Comparison of ENCODE assay signal across 28 mouse cellular contexts in the genomic region with DNA sequence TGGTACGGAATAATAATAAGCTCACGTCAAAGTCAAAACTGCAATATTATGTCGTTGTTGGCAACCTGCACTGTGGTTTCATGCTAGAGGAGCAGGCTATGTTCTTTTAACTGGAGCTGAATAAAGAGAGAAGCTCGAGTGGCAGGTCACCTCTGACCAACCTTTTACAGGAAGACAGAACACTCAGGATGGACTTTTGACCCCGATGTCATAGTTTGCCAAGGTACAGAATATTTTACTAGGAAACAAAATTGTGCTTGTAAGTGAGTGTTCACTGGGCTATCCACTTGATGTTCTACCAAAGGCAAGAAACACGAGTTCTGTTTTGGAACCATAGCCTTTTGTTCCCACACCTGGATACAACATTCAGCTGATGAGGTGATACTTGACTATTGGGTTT.
"Had no signal": no experiment of that assay in that cellular context is flagged by ENCODE, and none has a peak within 500 bp of the region (broad histone marks: within the 10 kb centered on the region; RNA-seq: fewer than 3 reads in every experiment).

No protein-coding gene starts in this region.

- ATAC-seq: forebrain, embryonic 13.5 days; forebrain, embryonic 14.5 days; forebrain, embryonic 15.5 days; forebrain, embryonic 16.5 days; forebrain, postnatal 0 days had no signal

- H3K36me3 ChIP-seq: embryonic facial prominence, embryonic 10.5 days; embryonic facial prominence, embryonic 12.5 days; embryonic facial prominence, embryonic 13.5 days; embryonic facial prominence, embryonic 15.5 days; forebrain, embryonic 10.5 days; forebrain, embryonic 12.5 days; forebrain, embryonic 15.5 days had no signal

- H3K9ac ChIP-seq: embryonic facial prominence, embryonic 12.5 days; embryonic facial prominence, embryonic 13.5 days; embryonic facial prominence, embryonic 15.5 days; forebrain, embryonic 12.5 days; forebrain, embryonic 13.5 days; forebrain, embryonic 15.5 days; forebrain, postnatal 0 days had no signal

- H3K4me2 ChIP-seq: embryonic facial prominence, embryonic 12.5 days; embryonic facial prominence, embryonic 13.5 days; embryonic facial prominence, embryonic 15.5 days; forebrain, embryonic 12.5 days; forebrain, embryonic 13.5 days; forebrain, embryonic 15.5 days had no signal

- H3K9me3 ChIP-seq: embryonic facial prominence, embryonic 10.5 days; embryonic facial prominence, embryonic 12.5 days; embryonic facial prominence, embryonic 13.5 days; embryonic facial prominence, embryonic 15.5 days; forebrain, embryonic 10.5 days; forebrain, embryonic 12.5 days; forebrain, embryonic 13.5 days; forebrain, embryonic 15.5 days had no signal

- H3K4me1 ChIP-seq: embryonic facial prominence, embryonic 10.5 days; embryonic facial prominence, embryonic 12.5 days; embryonic facial prominence, embryonic 13.5 days; embryonic facial prominence, embryonic 15.5 days; forebrain, embryonic 10.5 days; forebrain, embryonic 12.5 days; forebrain, embryonic 13.5 days; forebrain, embryonic 15.5 days had no signal

- H3K4me3 ChIP-seq: embryonic facial prominence, embryonic 10.5 days; embryonic facial prominence, embryonic 12.5 days; embryonic facial prominence, embryonic 13.5 days; embryonic facial prominence, embryonic 15.5 days; erythroblast, embryonic 14.5 days; forebrain, embryonic 10.5 days; forebrain, embryonic 12.5 days; forebrain, embryonic 13.5 days; forebrain, embryonic 15.5 days; gastrocnemius, adult 2 months had no signal

- H3K27me3 ChIP-seq: embryonic facial prominence, embryonic 12.5 days; embryonic facial prominence, embryonic 13.5 days; embryonic facial prominence, embryonic 15.5 days; forebrain, embryonic 12.5 days; forebrain, embryonic 13.5 days; forebrain, embryonic 15.5 days had no signal

- H3K27ac ChIP-seq: embryonic facial prominence, embryonic 10.5 days; embryonic facial prominence, embryonic 12.5 days; embryonic facial prominence, embryonic 13.5 days; embryonic facial prominence, embryonic 15.5 days; forebrain, embryonic 10.5 days; forebrain, embryonic 12.5 days; forebrain, embryonic 13.5 days; forebrain, embryonic 15.5 days; gastrocnemius, adult 2 months had no signal

- DNase-seq: cerebellum, adult 18-20 months; cerebellum, adult 2 months; cerebellum, adult 8-10 months; cerebellum, adult 9-10 months; cerebellum, adult 9-11 months; cerebellum, postnatal 10 days; cerebellum, postnatal 14 days; cerebellum, postnatal 25 days; cerebellum, postnatal 36 days; embryo, embryonic 11 days; forebrain, postnatal 0 days; gastrocnemius, adult 2 months; gastrocnemius, postnatal 10 days; gastrocnemius, postnatal 14 days; gastrocnemius, postnatal 25 days; gastrocnemius, postnatal 36 days; heart, adult 11 months had no signal
